Mouse (Mus musculus) heart, adult 9 months (tissue): ENCODE measurements around the gene Art3.

Source experiments
- DNase-seq, 2 experiments: peaks; one replicate each; pipeline ENCODE4 v3.0.0; 2022; ENCODE audit warnings: low spot score in 2 of 2

The Art3 gene

DNA sequence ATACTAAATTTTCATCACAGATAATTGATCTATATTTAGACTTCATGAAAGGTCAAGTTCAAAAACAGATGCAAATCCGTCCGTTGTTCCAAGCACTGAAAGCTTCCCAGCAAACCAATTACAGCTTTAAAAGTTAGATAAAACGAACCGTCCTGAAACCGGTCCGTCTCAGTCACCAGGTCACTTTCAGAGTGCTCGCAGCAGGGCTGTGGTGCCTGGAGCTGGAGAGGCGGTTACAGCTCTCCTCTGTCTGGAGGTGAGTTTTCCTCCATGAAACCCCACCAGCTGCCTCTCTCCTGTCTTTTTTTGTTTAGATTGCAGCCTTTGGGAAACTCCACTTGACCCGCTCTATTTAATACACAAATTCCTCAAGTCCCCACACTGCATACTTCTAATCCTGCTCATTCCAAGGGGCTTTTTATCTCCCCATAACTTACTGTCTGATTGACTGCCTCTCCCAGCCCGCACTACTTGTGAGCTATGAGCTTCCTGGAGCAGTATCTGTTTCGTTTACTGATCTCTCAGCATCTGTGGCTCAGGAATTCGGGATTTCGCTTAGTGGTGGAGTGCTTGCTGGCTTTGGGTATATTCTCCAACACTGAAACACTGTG lies 45.3 kb downstream of the Art3 start:
- DNase-seq = no peak

DNA sequence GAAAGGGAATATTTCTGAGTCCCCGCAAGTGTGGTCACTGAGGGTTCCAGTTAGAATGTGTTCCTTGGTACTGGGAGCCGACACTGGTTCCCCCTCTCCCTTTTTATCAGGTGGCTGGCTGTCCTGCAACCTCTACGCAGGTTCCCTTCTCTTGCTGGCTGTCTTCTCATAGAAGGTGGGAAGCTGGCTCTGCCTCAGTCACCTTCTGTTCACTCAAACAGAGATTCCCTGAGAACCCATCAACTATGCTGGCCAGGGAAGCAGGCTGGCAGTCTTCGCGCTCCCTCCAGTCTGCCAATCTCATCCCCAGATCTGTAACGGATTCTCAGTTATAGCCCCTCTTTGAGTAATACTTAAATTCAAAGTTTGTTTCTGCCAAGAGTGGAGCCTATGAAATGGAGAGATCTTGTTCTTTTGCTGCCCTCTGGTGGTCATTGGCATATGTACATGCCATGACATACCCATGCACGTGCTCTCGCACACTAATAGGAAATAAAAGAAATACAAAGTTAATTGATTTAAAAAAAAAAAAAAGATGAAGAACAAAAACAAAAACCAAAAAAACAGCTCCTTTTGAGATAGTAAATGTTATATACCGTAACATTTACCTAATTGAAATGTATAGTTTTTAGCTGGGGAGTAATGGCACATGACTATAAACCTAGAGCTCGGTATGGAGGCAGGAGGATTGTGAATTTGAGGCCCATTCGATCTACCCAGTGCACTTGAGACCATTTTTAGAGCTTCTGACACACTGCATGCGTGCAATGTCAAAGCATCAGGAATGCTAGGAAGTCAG lies 50.1 kb downstream of the Art3 start:
- peak in 1 of 2 experiments; percentile 82 for DNase-seq

DNA sequence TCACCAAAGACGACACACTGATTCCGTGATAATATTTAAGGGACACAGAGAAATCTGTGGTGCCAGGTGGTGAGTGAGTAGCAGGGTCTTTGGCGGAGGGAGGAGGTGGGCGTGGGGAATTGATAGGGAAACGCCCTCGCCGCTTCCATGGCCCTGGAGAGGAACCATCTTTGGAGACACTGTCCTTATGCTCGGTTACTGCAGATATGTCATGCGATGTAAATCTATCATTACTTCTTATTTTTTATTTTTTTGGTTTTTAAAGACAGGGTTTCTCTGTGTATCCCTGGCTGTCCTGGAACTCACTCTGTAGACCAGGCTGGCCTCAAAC lies 50.7 kb downstream of the Art3 start:
- no peak for DNase-seq

DNA sequence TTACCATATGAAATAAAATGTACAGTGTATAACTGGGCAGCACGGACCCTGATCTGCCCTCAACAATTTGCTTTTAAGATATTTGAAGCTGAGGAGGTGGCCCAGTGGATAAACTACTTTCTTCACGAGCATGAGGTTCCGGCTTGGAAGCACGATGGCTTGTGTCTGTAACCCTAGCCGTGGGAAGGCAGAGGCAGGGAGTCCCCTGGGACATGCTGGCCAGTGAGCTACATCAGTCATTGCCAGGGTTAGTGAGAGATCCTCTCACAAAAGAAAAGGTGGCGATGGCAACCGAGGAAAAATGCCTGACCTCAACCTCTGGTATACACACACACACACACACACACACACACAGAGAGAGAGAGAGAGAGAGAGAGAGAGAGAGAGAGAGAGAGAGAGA lies 52.1 kb downstream of the Art3 start:
- no peak for DNase-seq

DNA sequence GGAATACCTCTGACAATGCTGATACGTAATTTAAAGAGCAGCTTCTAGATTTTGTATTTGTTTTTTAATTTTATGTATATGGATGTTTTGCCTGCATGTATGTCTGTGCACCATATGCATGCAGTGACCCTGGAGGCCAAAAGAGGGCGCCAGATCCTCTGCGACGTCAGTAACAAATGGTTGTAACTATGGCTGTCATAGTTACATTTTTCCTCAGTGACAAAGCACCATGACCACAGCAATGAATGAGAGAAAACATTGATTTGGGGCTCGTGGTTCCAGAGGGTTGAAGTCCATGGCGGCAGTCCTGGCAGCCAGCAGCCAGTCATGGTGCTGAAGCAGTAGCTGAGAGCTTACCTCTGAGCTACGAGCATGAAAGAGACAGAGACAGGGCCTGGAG lies 53.2 kb downstream of the Art3 start:
- DNase-seq = no peak

DNA sequence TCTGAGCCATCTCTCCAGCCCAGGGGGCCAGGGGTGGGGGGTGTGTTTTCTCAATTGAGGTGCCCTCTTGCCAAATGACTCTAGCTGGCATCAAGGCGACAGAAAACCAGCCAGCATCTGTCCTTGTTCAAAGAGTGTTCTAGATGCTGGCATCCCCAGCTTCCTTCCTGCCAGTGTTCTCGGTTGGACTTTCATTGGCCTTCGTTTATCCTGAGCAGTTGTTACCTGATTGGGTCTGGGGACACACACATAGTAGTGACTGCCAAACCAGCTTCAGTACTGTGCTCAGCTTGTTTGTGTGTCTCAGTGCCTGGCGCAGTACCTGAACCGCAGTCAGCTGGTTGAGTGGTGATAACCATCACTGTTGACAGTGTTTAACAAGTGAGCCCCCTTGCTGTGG lies 54.5 kb downstream of the Art3 start:
- peak in 1 of 2 experiments; percentile 59 for DNase-seq

DNA sequence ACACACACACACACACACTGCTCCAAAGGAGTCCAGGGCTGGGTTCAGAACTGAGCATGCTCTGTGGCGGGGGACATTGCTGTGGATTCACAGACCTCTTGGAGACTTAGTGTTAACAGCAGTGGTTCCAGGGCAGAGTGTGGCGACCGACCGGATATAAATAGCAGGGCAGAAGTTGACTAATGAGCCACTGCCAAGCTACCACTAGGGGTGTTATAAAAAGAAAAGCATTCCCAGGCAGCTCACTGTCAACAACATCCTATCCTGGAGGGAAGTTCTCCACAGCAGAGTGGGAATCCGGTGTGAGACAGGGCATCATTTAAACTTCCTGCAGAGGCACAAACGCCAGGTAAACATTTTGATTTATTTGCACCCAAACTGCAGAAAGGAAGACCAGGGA lies 55.0 kb downstream of the Art3 start:
- peak; percentile 75 to 78 for DNase-seq

DNA sequence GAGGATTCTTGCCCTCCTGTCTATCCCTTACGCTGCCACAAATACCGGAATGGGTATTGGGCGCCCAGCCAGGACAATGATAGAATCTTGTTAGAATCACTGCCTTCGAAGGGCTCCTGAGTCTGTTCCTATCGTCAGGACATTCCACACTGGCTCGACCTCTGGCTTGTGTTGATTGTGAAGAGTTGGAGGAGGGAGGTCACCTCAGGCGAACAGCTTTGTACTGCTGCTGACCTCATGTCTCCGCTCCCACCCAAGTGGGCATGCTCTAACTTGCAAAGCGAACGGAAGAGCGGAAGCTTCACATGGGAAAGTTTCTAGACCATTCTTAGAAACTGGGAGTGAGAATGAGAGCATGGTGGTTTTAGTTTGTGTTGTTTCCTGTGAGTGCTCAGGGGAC lies 55.8 kb downstream of the Art3 start:
- DNase-seq = peak; percentile 84 to 86

DNA sequence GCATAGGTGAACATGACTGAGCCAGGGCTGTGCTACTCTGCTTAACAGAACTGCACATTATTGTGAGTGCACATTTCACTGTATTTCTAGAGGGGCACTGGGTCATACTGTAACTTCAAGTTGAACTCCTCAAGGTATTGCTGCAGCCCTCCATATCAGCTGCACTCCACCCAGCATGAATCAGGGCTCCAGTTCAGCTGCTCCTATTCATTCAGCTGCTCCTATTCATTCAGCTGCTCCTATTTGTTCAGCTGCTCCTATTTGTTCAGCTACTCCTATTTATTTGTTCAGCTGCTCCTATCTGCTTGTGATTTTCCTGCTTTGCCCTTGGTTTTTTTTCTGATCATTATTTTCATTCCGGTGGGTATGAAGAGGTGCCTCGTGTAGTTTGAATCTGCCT lies 58.4 kb downstream of the Art3 start:
- DNase-seq = no peak

DNA sequence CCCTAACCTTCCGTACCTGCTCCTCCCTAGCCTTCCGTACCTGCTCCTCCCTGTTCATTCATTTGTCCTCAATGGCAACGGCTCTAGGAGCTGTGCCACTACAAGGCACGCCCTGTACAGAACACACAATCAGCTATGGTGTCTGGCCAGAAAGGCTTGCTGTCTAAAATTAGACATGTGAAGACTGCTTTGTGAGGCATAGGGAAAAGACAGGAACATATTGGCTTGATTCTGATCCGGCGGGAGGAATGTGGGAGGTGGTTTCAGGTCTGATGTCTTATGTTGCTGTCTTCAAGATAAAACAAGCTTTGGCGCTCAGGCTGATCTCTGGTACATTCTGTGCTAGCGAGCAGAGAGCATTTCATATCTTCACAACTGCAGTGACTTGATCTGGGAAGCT lies 59.0 kb downstream of the Art3 start:
- peak; percentile 55 to 73 for DNase-seq

DNA sequence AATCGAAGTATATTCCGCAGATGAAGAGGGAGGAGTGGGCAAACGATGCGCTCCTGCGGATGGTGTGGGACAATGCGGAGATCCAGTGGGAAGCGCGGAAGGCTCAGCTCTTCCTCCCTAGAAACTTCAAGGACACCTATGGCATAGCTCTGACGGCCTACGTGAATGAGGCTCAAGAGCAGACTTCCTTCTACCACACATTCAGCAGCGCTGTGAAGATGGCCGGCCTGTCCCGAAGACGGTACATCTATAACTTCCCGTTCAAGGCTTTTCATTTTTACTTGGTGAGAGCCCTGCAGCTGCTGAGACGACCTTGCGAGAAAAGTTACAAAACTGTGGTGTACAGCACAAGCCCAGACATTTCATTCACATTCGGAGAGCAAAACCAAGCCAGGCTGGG lies 60.9 kb downstream of the Art3 start:
- no peak for DNase-seq

DNA sequence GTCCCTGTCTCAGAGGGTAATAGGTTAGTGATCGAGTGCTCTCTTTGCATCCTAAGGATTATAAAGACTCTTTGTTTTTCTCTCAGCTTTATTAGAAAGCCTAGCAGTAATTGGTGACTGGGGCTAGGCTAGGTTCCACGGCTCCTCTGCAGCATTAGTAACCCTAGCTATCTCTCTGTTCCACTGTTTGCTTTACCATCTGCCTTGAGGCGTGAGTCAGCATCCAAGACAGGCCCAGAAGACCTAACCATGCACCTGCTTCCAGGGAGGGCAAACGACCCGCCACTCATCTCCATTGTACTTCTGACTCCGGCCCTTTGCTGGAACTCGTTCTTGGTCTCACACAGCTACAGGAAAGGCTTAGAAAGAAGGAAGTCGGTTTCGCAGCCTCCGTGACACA lies 62.2 kb downstream of the Art3 start:
- no peak for DNase-seq

DNA sequence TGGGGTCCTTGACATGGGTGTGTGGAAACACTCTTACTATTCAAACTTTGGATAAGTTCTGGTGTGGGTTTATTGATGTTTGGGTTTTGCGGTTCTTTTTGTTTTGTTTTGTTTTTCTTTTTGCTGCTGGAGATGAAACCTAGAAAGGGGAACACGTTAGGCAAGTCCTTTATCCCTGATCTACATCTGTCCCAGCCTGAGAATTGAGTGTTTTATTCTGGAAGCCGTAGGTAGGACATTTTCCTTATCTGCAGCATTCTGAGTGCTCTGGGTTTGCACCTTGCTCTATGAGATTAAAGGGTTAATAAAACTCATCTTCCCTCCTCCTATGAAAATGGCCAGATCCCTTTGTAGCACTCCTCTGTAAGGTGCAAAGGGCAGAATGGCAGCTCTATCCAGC lies 64.1 kb downstream of the Art3 start:
- DNase-seq = no peak

DNA sequence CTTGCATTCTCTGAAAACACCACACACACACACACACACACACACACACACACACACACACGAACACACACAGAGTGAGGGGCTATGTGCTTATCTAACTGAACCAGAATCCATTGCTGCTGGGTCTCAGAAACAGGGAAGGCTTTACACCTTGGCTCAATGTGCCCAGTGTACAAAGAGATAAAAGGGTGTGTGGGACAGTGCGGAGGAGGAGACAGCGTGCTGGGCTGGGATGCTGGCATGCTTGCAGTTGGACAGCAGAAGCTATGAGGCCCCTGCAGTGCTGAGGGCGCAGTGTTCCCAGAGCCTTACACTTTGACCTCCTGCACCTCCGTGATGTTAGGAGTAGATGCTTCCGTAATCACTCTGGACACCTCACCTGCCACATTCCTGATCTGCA lies 64.8 kb downstream of the Art3 start:
- DNase-seq = no peak

DNA sequence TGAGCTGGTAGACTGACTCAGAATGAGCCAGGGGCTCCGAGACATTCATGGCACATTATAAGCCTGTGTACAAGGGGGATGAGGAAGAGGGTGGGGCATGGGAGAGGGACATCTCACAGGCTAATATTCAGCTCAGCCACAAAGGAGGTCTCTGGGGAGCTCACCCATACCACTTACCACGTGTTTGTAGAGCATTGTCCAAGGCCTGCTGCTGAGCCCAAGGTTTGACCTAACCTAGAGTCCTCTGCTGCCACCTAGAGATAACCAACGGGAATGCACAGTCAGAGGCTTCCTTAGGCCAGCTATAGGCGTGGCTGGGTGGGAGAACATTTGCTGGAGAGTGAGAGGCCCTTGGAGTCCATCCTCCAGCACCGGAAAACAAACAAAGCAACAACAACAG lies 66.5 kb downstream of the Art3 start:
- peak; percentile 71 to 82 for DNase-seq

DNA sequence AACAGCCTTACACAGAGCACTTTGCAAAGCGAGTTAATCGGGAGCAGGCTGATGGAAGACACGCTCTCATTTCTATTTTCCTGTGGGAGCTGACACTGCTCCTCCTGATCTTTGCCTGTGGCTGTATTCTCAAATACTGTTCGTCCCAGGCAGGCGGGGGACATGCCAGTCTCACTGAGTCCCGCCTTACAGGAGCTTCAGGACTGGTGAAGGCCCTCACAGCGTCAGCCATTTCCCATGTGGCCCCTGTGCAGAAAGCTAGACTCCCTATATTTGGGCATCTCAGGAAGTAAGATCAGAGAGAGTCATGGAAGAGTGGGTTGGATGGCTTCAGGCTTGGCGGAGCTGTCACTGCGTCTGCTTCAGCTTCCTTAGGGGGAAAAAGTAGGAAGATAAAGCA lies 71.2 kb downstream of the Art3 start:
- no peak for DNase-seq

DNA sequence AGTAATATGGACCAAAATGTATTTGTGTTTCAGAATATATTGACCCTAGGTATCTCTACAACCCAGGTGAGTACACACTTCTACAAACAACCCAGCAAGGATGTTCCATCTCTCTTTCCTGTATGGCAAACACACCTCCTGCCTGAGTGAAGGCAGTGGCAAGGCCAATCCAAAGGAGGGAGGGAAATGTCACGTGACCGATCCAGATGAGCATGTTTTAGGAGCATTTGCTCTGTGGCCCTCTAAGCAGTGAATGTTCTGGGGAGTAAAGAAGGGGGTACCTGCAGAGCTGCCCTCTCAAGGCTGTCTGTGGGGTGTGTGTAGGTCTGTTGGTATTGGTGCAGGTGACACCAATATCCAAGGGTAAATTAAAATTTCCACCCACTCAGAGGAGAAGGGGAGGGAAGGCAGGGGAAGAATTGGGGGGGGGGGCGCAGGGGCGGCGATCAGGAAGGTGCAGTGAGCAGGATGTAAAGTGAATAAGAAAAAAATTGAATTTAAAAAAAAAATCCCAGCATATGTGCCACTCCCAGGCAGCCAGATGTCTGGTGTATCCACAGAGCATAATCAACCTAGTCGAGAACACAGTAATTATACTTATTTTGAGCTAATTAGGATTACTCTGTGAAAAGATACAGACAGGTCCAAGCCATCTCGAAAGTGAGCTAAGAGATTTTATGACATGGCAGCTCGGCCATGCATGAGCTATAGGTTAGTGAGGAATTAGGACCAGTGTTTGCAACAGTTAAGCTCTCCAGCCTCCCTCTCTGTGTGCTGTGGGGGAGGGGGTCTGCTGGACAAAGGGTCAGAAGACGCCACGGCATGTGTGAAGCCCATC lies 72.2 kb downstream of the Art3 start:
- no peak for DNase-seq

DNA sequence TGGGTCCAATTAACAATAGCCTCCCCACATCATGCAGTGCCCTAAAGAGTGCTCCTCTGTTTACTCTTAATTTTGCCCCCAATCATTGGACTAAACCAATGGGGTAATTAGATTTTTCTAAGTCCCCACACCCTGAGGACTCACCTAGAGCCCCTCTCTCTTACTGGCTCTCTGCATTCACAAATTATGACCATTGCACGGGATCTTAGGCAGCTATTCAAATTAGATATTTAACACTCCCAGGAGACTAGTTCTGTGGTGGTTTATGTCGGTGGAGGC lies 72.7 kb downstream of the Art3 start:
- no peak for DNase-seq

DNA sequence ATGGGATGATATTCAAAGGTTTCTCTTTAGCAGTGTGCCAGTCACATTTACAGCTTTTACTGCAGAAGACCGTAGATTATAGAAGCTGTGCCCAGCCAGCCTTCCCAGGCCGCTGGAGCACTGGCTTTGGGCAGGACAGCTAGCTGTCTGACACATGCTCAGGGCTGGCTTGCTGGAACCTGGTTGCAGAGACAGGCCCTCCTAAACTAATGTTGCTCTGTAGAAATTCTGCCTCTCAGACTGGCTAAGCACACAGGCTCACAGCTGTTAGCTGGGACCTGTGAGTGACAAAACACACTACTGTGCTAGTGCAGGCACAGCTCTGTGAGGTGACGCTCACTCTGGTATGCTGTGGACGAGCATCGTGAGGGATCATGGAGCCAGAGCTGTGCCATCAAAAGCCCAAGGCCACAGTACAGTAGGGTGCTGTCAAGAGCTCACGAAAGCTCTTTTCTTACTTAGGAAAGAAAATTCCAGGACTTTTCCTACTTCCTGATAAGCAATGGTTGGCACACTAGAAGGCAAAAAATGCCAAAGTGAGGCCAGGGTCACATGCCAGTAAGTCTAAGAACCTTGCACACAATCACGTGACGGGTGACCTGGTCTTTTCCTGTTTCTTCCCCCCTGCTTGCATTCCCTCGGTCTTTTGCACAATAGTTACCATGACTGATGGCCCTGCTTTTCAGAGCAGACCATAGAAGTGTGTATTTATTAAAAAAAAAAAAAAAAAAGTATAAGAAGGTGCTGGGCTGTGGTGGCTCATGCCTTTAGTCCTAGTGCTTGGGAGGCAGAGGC lies 77.9 kb downstream of the Art3 start:
- DNase-seq = no peak

DNA sequence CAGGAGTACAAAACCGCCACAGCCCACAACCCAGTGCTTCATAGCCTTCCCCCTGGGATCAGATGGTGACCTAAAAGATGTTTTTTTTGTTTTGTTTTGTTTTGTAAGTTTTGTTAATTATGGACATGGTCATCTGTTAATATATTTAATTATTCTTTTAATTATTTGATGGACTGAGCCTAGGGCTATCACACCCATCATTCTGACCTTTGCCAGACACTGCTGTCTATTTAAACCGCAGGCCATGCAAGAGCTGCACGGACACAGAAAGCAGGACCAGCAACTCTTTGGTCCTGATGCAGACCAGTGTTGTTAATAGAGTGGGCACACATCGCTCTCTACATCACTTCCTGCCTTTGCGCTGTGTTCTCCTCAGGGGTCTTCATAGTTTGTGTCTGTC lies 78.9 kb downstream of the Art3 start:
- DNase-seq = no peak

DNA sequence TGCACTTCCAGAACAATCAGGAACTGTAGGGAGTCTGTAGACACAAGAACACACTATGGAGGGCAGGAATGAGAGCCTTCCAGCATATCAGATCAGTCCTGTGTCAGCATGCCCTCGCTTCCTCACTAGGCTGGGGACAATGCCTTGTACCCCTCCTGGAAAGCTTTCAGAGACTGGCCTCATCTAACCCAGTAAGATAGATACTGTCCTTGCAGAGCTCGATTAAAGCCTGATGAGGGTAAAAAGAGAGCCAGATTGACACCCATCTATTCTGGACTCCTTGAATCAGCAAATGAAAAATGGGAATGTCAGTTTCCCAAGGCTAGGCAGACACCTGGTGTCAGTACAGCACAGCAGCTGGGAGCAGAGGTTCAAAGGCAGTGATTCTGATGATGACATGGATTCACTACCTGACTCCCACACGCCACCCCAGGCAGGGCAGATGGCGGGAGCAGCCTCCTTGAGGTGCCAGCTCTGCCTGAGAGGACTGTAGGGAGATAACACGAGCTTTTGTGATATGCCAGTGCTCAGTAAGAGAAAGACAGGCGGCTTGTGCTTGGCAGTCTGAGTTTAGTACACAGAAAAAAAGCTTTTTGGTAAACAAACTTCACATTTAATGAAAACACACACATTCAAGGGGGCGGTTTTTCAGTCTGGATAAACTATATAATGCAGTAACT lies 80.0 kb downstream of the Art3 start:
- no peak for DNase-seq
